Mouse (Mus musculus) limb, embryonic 11.5 days (tissue): ENCODE measurements around the gene Pus10. TPM values are rescaled to one million over a fixed set of nuclear protein-coding genes. Genes with fewer than 3 reads are reported as not detected.
"Not testable (repeated sequence)": the region's sequence is repeated elsewhere in the genome, so short reads cannot be mapped to it uniquely, and the experiment has no call there.

Experiments used
- ATAC-seq: fragments of 200-750 bp; cut with Nextera tagmentation; 2 replicates; pipeline ENCODE4 v1.8.0; 2017; ENCODE audit warnings: low read depth; ENCODE audit not compliant: insufficient number of reproducible peaks, low FRiP score, low TSS enrichment
- DNase-seq: peaks from one replicate; pipeline ENCODE4 v3.0.0-alpha.2; 2015; ENCODE audit warnings: low spot score
- H3K27ac ChIP-seq: fragments of 300-500 bp; sonication (generic); replicated peaks from 2 replicates; pipeline ENCODE4 v1.5.1; 2014; ENCODE audit warnings: low read depth, mild to moderate bottlenecking, low read length
- H3K27me3 ChIP-seq: fragments of 300-500 bp; sonication (generic); 2 replicates; pipeline ENCODE4 v1.6.1; 2014; ENCODE audit warnings: mild to moderate bottlenecking, low read length, mixed read lengths; ENCODE audit not compliant: control insufficient read depth, insufficient read depth
- H3K36me3 ChIP-seq: fragments of 300-500 bp; sonication (generic); 2 replicates; pipeline ENCODE4 v1.6.1; 2014; ENCODE audit warnings: mild to moderate bottlenecking, low read length, moderate library complexity, mixed read lengths; ENCODE audit not compliant: control insufficient read depth, insufficient read depth
- H3K4me1 ChIP-seq: fragments of 300-500 bp; sonication (generic); 2 replicates; pipeline ENCODE4 v1.6.1; 2014; ENCODE audit warnings: low read length, mixed read lengths; ENCODE audit not compliant: control insufficient read depth, insufficient read depth
- H3K4me2 ChIP-seq: fragments of 300-500 bp; sonication (generic); 2 replicates; pipeline ENCODE4 v1.6.1; 2014; ENCODE audit warnings: low read depth, mild to moderate bottlenecking, moderate library complexity; ENCODE audit not compliant: severe bottlenecking
- H3K4me3 ChIP-seq: fragments of 300-500 bp; sonication (generic); 2 replicates; pipeline ENCODE4 v1.5.1; 2014; ENCODE audit warnings: low read depth, low read length
- H3K9ac ChIP-seq: fragments of 300-500 bp; sonication (generic); 2 replicates; pipeline ENCODE4 v1.6.1; 2014; ENCODE audit warnings: mild to moderate bottlenecking, low read length
- H3K9me3 ChIP-seq: fragments of 300-500 bp; sonication (generic); 2 replicates; pipeline ENCODE4 v1.6.1; 2016; ENCODE audit warnings: low read length; ENCODE audit not compliant: control insufficient read depth
- WGBS: fragments of 180-500 bp; shearing (Covaris S2); extraction: QIAGEN DNeasy Blood & Tissue Kit; methylation state at CpG from one replicate; pipeline ENCODE4 v1.1.7; 2014; 5-methylcytosine and 5-hydroxymethylcytosine counted together
- polyA plus RNA-seq: library from polyadenylated mRNA; unstranded; fragments of >200 nt; fragmentation: Nextera tagmentation; extraction: Ambion mirVana; gene quantifications from 2 replicates; pipeline ENCODE4 v1.2.1, GENCODE M21; 2014

The Pus10 gene
- polyA plus RNA-seq, 1 experiment from 2014 or later = 34.0 TPM

DNA sequence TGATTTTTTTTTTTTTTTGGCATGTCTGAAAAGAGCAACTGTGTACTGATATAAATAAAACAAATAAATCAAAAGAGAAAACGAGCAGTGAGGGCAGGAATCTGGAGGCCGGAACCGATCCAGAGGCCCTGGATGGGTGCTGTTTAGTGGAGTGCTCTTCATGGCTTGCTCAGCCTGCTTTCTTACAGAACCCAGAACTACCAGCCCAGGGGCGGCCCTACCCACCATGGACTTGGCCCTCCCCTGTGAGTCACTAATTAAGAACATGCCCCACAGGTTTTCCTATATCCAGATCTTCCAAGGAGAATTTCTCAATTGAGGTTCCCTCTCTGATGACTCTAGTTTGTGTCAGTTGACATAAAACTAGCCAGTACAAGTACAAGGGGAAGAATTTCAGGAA lies 80.6 kb downstream of the Pus10 start:
- Histone ChIP-seq H3K4me3 (no peak overlapping the region), H3K9me3 (no peaks in the 10 kb centered on the region), H3K27me3 (no peaks in the 10 kb centered on the region), H3K9ac (no peak overlapping the region), H3K36me3 (no peaks in the 10 kb centered on the region), H3K4me1 (no peaks in the 10 kb centered on the region), H3K27ac (no peak overlapping the region), H3K4me2 (no peak overlapping the region)
- no peak for DNase-seq
- 64% methylated on average over 4 of the region's 4 CpGs for WGBS
- no peak for ATAC-seq

DNA sequence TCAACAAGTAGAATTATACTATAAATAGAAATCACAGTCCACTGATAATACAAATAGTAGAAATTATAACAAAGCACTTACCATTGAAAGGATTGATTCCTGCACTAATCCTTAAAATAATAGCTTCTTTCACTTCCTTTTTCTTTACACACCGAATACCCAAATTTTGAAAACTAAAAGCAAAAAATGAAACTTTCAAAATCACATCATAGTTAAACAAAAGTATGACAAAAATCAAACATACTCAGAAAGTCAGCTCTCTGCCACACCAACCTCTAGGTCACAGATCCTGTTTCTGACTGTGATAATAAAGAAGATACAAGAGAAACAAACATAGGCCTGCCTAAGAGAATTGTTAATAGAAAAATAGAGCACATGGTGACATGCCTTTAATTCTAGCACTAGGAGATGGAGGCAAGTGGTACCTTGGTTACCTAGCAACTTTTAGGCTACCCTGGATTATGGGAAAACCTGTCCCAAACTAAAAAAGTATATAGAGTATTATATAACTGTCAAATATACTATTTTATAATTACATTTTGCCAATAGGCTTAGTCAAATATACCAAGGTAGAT lies 87.7 kb downstream of the Pus10 start:
- Histone ChIP-seq H3K4me3 (no peak overlapping the region), H3K36me3 (no peaks in the 10 kb centered on the region), H3K9me3 (no peaks in the 10 kb centered on the region), H3K4me1 (no peaks in the 10 kb centered on the region), H3K27ac (no peak overlapping the region), H3K9ac (no peak overlapping the region), H3K4me2 (no peak overlapping the region), H3K27me3 (no peaks in the 10 kb centered on the region)
- ATAC-seq = no peak
- 98% methylated on average over 1 of the region's 1 CpGs for WGBS
- DNase-seq = no peak

DNA sequence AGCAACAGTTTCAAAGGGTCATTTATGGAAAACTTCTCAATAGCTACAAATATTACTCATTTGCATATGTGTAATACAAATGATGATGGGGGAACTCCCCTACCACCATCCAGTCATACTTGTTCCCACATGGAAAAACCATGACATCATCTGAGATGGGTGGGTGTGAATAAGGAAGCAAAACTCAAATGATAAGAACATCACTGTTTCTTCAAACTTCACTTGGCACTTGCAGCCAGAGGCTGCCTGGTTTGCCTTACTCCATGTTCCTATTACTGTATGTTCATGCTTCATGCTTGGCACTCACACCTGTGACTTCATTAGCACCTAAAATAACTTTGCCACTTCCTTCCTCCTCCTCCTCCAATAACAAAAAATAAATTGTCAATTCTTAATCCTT lies 88.9 kb downstream of the Pus10 start:
- DNase-seq = no peak
- no peak overlapping the region for H3K9ac ChIP-seq

DNA sequence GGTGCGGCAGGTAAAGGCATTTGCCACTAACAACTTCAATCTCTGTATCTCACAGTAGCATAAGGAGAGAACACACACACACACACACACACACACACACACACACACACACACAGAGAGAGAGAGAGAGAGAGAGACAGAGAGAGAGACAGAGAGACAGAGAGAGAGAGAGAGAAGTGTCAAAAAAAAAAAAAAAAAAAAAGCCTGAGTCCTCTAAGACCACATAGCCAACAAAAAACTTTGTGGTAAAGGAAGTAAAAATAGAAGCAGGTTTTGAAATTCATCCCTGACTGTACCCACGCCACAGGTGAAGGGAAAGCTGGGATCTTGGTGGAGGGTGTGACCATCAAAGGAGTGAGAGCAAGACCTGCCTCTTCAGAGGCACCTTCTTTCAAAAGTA lies 92.7 kb downstream of the Pus10 start:
- ATAC-seq (no peak), DNase-seq (no peak)
- Histone ChIP-seq H3K9ac (no peak overlapping the region), H3K27ac (no peak overlapping the region), H3K9me3 (no peaks in the 10 kb centered on the region), H3K4me1 (no peaks in the 10 kb centered on the region), H3K36me3 (no peaks in the 10 kb centered on the region), H3K4me3 (no peak overlapping the region), H3K4me2 (no peak overlapping the region), H3K27me3 (no peaks in the 10 kb centered on the region)
- 92% methylated on average over 2 of the region's 2 CpGs for WGBS

More for the DNA sequence above, 88.9 kb downstream of the Pus10 start:
- no peak for ATAC-seq
- no peaks in the 10 kb centered on the region for H3K36me3 ChIP-seq
- H3K4me3 ChIP-seq = no peak overlapping the region
- H3K27me3 ChIP-seq = no peaks in the 10 kb centered on the region
- H3K27ac ChIP-seq = no peak overlapping the region
- H3K4me1 ChIP-seq = no peaks in the 10 kb centered on the region
- H3K4me2 ChIP-seq = no peak overlapping the region
- H3K9me3 ChIP-seq = no peaks in the 10 kb centered on the region

DNA sequence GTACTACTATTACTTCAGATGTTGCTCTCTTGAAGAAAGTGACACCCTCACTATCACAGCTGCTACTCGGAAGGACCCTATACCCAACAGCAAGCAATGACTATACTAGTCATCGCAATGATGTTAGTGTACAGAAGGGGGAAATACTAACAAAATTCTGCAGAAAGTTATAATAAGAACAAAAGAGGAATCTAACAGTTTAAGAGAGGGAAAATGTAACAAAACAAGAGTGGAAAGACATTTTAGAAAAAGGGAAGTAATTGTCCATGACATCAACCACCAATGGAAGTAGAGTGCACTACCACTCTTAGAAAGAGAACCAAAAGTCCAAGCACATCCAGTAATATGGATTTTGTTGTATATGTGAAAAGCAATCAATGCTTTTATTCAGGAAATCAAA lies 97.2 kb downstream of the Pus10 start:
- no peak overlapping the region for H3K9ac ChIP-seq
- H3K9me3 ChIP-seq = no peaks in the 10 kb centered on the region
- no peak for DNase-seq
- 89% methylated on average over 2 of the region's 2 CpGs for WGBS
- ATAC-seq = no peak
- H3K27me3 ChIP-seq = no peaks in the 10 kb centered on the region
- H3K4me1 ChIP-seq = no peaks in the 10 kb centered on the region
- no peak overlapping the region for H3K27ac ChIP-seq
- H3K36me3 ChIP-seq = no peaks in the 10 kb centered on the region
- no peak overlapping the region for H3K4me3 ChIP-seq
- no peak overlapping the region for H3K4me2 ChIP-seq

DNA sequence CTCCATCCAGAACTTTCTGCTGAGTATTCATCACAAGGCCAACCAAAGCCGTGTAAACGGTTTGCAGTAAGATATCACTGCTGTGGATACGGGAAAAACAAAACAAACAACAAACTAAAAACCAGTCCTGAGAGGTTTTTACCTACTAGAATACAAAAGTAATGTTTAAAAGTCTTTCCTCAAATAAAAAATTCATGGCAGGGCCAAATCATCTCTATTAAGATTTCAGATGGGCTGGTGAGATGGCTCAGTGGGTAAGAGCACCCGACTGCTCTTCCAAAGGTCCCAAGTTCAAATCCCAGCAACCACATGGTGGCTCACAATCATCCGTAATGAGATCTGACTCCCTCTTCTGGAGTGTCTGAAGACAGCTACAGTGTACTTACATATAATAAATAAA lies 101.9 kb downstream of the Pus10 start:
- not testable (repeated sequence) for ATAC-seq, H3K27ac ChIP-seq, H3K9me3 ChIP-seq, H3K36me3 ChIP-seq, H3K4me1 ChIP-seq, H3K4me2 ChIP-seq, H3K4me3 ChIP-seq, DNase-seq, H3K9ac ChIP-seq, H3K27me3 ChIP-seq
- 91% methylated on average over 4 of the region's 5 CpGs for WGBS

DNA sequence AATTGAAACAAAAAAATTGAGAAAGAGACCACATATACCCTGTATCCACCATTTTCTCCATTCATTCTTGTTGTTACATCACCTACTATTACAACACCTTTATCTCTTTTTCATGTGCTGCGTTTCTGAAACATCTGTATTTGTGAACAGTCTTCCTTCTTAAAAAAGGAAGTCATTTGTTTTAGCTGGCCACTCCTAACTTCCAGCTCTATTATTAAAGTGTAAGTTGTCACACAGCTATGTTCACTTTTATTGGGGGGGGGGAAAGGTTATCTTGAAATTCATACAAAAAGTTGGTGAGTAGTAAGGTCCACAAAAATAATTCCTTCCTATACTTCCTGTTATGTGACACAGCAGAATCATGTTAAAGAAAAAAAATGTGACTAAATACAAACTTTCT lies 102.5 kb downstream of the Pus10 start:
- ATAC-seq (no peak), DNase-seq (no peak)
- 0 out of 2 replicates have a peak, but pooled peaks cover 2% of the 10 kb centered on the region for H3K4me1 ChIP-seq
- no peaks in the 10 kb centered on the region for H3K9me3 ChIP-seq
- 85% methylated on average over 1 of the region's 1 CpGs for WGBS
- no peaks in the 10 kb centered on the region for H3K27me3 ChIP-seq
- H3K4me3 ChIP-seq = no peak overlapping the region
- no peak overlapping the region for H3K9ac ChIP-seq
- no peaks in the 10 kb centered on the region for H3K36me3 ChIP-seq
- no peak overlapping the region for H3K27ac ChIP-seq
- H3K4me2 ChIP-seq = no peak overlapping the region

DNA sequence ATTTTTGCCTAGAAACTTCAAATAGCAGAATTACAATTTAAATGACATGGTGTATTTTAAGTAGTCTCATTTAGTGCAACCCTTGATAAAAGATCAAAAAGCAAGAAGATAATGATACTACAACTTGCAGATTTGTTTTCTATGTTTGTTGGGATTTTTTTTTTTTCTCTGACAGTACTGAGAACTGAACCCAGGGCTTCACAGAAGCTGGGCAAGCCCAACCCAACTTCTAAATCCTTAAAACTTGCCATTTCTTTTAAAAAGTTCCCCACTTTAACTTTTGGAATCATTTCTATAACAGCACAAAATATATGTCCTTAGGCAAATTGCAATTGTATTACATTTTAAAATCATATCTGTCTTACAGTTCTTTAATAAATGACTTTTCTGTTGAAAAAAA lies 103.6 kb downstream of the Pus10 start:
- Histone ChIP-seq H3K27me3 (no peaks in the 10 kb centered on the region), H3K9me3 (no peaks in the 10 kb centered on the region), H3K36me3 (no peaks in the 10 kb centered on the region), H3K9ac (no peak overlapping the region), H3K27ac (no peak overlapping the region), H3K4me1 (0 out of 2 replicates have a peak, but pooled peaks cover 2% of the 10 kb centered on the region), H3K4me2 (no peak overlapping the region), H3K4me3 (no peak overlapping the region)
- no peak for DNase-seq
- no peak for ATAC-seq
